Mouse (Mus musculus) small intestine, adult 2 months (tissue): ENCODE measurements around the gene Pik3r5. TPM values are rescaled to one million over a fixed set of nuclear protein-coding genes. Genes with fewer than 3 reads are reported as not detected.

Experiments
- H3K27ac ChIP-seq: fragments of 200-500 bp; 2 replicates; pipeline ENCODE4 v1.5.1; 2012; ENCODE audit warnings: low read depth, low read length, control low read depth, inconsistent platforms; ENCODE audit not compliant: insufficient read depth
- H3K27me3 ChIP-seq: fragments of 200-500 bp; 2 replicates; pipeline ENCODE4 v1.6.1; 2012; ENCODE audit warnings: mild to moderate bottlenecking, moderate library complexity, low read length, inconsistent platforms; ENCODE audit not compliant: control insufficient read depth, insufficient read depth
- H3K36me3 ChIP-seq: fragments of 200-500 bp; 2 replicates; pipeline ENCODE4 v1.6.1; 2012; ENCODE audit warnings: mild to moderate bottlenecking, low read length, control low read depth, inconsistent platforms; ENCODE audit not compliant: control insufficient read depth, insufficient read depth
- H3K4me1 ChIP-seq: fragments of 200-500 bp; 2 replicates; pipeline ENCODE4 v1.6.1; 2012; ENCODE audit warnings: low read length, inconsistent platforms, mixed read lengths; ENCODE audit not compliant: control insufficient read depth, insufficient read depth, insufficient read length
- H3K4me3 ChIP-seq: fragments of 200-500 bp; 2 replicates; pipeline ENCODE4 v1.5.1; 2012; ENCODE audit warnings: low read depth, mild to moderate bottlenecking, control low read depth, inconsistent platforms, low read length, moderate library complexity
- CTCF ChIP-seq: fragments of 200-500 bp; IDR thresholded peaks from 2 replicates; pipeline ENCODE4 v1.5.1; 2012; ENCODE audit warnings: low read depth, mild to moderate bottlenecking, control low read depth, inconsistent platforms, low read length, moderate library complexity, mixed read lengths; ENCODE audit not compliant: insufficient replicate concordance, insufficient read length; ENCODE audit errors: extremely low read depth
- POLR2A ChIP-seq: fragments of 200-500 bp; IDR thresholded peaks from 2 replicates; pipeline ENCODE4 v1.6.1; 2012; ENCODE audit warnings: low read depth, mild to moderate bottlenecking, control low read depth, inconsistent platforms, low read length, moderate library complexity
- WGBS: fragments of 180-500 bp; shearing (Covaris S2); methylation state at CpG from one replicate; pipeline ENCODE4 v1.1.7; 2018; 5-methylcytosine and 5-hydroxymethylcytosine counted together
- polyA plus RNA-seq: library from polyadenylated mRNA; depleted of rRNA; stranded (reverse); fragments of >200 nt; gene quantifications from 2 replicates; pipeline ENCODE4 v1.2.3, GENCODE M21; 2012

The Pik3r5 gene
- polyA plus RNA-seq, 1 experiment, result 8.9 TPM

DNA sequence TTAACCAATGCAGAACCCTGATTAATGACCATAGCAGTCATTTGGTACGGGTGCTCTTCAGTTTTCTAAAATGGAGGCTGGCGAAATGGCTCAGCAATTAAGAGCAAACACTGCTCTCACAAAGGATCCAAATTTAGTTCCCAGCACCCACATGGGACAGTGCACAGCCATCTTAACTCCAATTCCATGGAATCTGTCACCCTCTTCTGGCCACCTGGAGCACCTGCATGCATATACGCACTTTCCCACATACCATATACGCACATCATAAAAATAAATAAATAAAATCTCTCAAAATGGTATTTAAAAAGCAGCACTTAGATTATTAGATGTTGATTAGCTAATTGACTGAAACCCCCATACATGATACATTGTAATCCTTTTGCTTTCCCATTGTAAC, 48.7 kb downstream of the Pik3r5 start:
- H3K27ac ChIP-seq, result no peak overlapping the region
- H3K4me1 ChIP-seq, result peaks cover 2% of the 10 kb centered on the region; the same call in 1 of the 2 replicates
- H3K27me3 ChIP-seq, result no peaks in the 10 kb centered on the region
- TF ChIP-seq CTCF (no peak), POLR2A (no peak)
- no peak overlapping the region for H3K4me3 ChIP-seq
- WGBS, result 95% methylated on average over 4 of the region's 4 CpGs
- H3K36me3 ChIP-seq, result no peaks in the 10 kb centered on the region

- Histone ChIP-seq H3K36me3 (no peaks in the 10 kb centered on the region), H3K4me1 (peaks cover 2% of the 10 kb centered on the region; the same call in 1 of the 2 replicates), H3K27ac (no peak overlapping the region), H3K27me3 (no peaks in the 10 kb centered on the region), H3K4me3 (no peak overlapping the region)
- TF ChIP-seq POLR2A (no peak), CTCF (no peak)
These were observed 50.1 kb downstream of the Pik3r5 start for GRCm38 (mm10) chr11:68482001-68482400.

DNA sequence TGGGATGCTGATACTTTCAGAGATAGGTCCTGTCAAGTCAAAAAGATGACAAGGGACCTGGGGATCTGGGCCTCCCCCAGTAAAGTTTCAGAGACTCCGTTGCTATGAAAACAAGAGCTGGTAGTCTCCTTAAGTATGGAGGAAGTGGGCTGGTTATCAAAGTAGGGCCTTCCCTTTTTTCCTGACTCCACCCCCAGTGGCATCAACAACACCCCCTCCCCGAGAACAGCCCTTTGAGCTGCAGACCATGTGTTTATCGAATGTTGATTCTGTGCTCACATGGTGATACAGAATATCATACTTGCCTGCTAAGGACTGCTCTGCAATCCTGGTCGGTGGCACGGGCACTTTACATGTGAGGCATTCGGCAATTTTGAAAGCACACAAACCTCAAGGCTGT, 51.3 kb downstream of the Pik3r5 start:
- 51% methylated on average over 6 of the region's 6 CpGs for WGBS
- TF ChIP-seq POLR2A, result no peak
- TF ChIP-seq CTCF, result no peak
- Histone ChIP-seq H3K4me3 (no peak overlapping the region), H3K4me1 (no peaks in the 10 kb centered on the region), H3K27ac (no peak overlapping the region), H3K36me3 (no peaks in the 10 kb centered on the region), H3K27me3 (no peaks in the 10 kb centered on the region)

- Histone ChIP-seq H3K4me3 (no peak overlapping the region), H3K36me3 (no peaks in the 10 kb centered on the region), H3K27me3 (no peaks in the 10 kb centered on the region), H3K27ac (no peak overlapping the region), H3K4me1 (no peaks in the 10 kb centered on the region)
- WGBS, result 80% methylated on average over 3 of the region's 3 CpGs
- TF ChIP-seq CTCF (no peak), POLR2A (no peak)
These were observed 52.5 kb downstream of the Pik3r5 start for GRCm38 (mm10) chr11:68484431-68484830.

DNA sequence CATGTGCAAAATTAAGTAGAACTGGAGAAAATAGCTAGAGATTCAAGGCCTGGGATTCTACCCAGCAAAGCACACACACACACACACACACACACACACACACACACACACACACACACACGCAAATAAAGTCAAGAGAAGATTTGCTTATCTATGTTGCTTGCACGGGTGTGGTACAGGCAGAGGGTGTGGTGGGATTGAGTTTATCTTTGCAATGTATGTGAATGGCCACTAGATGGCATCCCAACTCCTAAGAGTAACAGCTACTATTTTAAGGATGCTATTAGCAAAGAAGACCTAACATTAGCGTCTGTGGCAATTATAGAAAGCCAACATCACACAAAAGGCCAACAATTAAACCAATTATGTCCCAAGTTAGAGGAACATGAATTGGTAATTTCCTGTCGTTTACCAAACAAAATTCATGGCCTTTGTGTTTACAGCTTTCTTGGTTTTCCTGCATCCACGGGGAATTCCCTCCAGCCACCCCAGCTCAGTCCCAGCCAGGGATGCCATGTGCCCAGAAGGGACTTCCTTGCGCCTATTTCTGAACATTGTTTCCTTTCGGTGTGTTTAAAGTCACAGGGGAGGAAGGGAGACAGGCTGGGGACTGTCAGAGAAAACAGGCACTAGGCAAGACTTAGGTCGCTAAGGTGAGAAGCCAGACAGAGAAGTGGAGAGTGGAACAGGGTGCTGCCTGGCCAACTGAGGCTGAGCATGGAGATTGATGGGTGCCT, 53.5 kb downstream of the Pik3r5 start:
- H3K4me3 ChIP-seq, result no peak overlapping the region
- H3K36me3 ChIP-seq, result no peaks in the 10 kb centered on the region
- H3K27me3 ChIP-seq, result no peaks in the 10 kb centered on the region
- H3K4me1 ChIP-seq, result no peaks in the 10 kb centered on the region
- no peak for TF ChIP-seq CTCF
- no peak for TF ChIP-seq POLR2A
- no peak overlapping the region for H3K27ac ChIP-seq
- 32% methylated on average over 8 of the region's 8 CpGs for WGBS

DNA sequence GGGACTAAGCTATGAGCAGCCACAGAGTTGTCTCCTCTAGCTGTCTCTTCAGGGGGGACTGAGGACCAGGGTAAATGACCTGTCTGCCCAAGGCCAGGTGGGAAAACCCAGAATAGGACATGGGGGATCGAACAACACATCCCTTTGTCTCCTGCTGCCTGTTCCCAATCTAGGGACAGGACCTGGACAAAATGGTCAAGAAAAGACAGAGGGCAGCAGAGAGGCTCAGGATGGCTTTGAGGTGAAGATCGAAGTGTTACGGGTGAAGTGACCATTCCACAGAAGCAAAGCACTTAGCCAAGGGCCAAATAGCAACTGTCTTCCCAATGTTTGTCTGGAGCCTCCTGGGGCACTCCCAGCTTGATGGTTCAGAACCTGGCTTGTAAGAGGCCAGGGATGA, 54.2 kb downstream of the Pik3r5 start:
- WGBS, result 90% methylated on average over 3 of the region's 3 CpGs
- no peaks in the 10 kb centered on the region for H3K36me3 ChIP-seq
- no peak overlapping the region for H3K4me3 ChIP-seq
- TF ChIP-seq POLR2A, result no peak
- TF ChIP-seq CTCF, result no peak
- H3K27me3 ChIP-seq, result no peaks in the 10 kb centered on the region
- H3K4me1 ChIP-seq, result no peaks in the 10 kb centered on the region
- H3K27ac ChIP-seq, result no peak overlapping the region

GRCm38 (mm10) chr11:68487720-68488119, 55.8 kb downstream of the Pik3r5 start:
- no peak overlapping the region for H3K27ac ChIP-seq
- H3K27me3 ChIP-seq, result no peaks in the 10 kb centered on the region
- 87% methylated on average over 10 of the region's 10 CpGs for WGBS
- no peaks in the 10 kb centered on the region for H3K4me1 ChIP-seq
- no peaks in the 10 kb centered on the region for H3K36me3 ChIP-seq
- TF ChIP-seq POLR2A (no peak), CTCF (no peak)
- H3K4me3 ChIP-seq, result no peak overlapping the region

GRCm38 (mm10) chr11:68488256-68488824, 56.4 kb downstream of the Pik3r5 start:
- TF ChIP-seq POLR2A (no peak), CTCF (no peak)
- Histone ChIP-seq H3K4me3 (no peak overlapping the region), H3K36me3 (no peaks in the 10 kb centered on the region), H3K27me3 (no peaks in the 10 kb centered on the region), H3K4me1 (no peaks in the 10 kb centered on the region), H3K27ac (no peak overlapping the region)
- 56% methylated on average over 6 of the region's 6 CpGs for WGBS
